Mouse (Mus musculus) lung, adult 2 months (tissue): ENCODE data around the gene Pabpn1.

Experiments
- CTCF ChIP-seq: fragments of 200-500 bp; IDR thresholded peaks from 2 replicates; pipeline ENCODE4 v1.5.1; 2011; ENCODE audit warnings: mild to moderate bottlenecking, low read length, control low read depth; ENCODE audit not compliant: insufficient read depth
- POLR2A ChIP-seq: fragments of 200-500 bp; IDR thresholded peaks from 2 replicates; pipeline ENCODE4 v1.6.1; 2011; ENCODE audit warnings: low read depth, mild to moderate bottlenecking, control low read depth, low read length, borderline replicate concordance; ENCODE audit errors: extremely low read depth

DNA sequence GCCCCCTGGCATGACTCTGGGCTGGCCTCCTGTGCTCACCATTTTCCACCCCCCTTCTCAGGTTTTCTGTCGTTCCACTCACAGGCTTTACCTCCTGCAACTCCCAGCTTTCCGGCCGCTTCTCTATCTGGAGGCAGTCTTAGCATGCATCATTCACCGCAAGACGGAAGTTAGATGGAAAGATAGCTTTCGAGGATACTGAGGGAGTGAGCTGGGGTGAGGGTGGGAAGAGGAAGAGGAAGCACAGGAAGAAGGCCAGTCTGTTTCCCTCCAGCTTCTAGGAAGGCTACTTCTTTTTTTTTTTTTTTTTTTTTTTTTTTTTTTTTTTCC lies 44.5 kb downstream of the Pabpn1 start:
- TF ChIP-seq CTCF (no peak), POLR2A (no peak)
